Mouse (Mus musculus) hindlimb bud, embryonic 11.5 days (tissue): ENCODE data around the gene Grin2c.

Source experiments
- DNase-seq: peaks from one replicate; pipeline ENCODE4 v3.0.0-alpha.2; 2012; ENCODE audit warnings: low read depth, low spot score; ENCODE audit errors: extremely low spot score

Gene Grin2c

GRCm38 (mm10) chr11:115283891-115284620 lies 17.0 kb upstream of the Grin2c start:
- no peak for DNase-seq

GRCm38 (mm10) chr11:115283486-115283765 lies 16.4 kb upstream of the Grin2c start:
- no peak for DNase-seq

- no peak for DNase-seq
These were observed 15.9 kb upstream of the Grin2c start for GRCm38 (mm10) chr11:115282723-115283485.

- no peak for DNase-seq
These were observed 15.3 kb upstream of the Grin2c start for GRCm38 (mm10) chr11:115282295-115282694.

GRCm38 (mm10) chr11:115279726-115280125 lies 12.7 kb upstream of the Grin2c start:
- DNase-seq: no peak

- DNase-seq: no peak
These were observed 11.1 kb upstream of the Grin2c start for GRCm38 (mm10) chr11:115278176-115278575.

- no peak for DNase-seq
These were observed 10.5 kb upstream of the Grin2c start for GRCm38 (mm10) chr11:115277604-115277975.

- DNase-seq: peak; percentile 100
These were observed 9.9 kb upstream of the Grin2c start, which contains the start of gene Fdxr for GRCm38 (mm10) chr11:115276780-115277603. Gene Fdxr (minus strand): TSS chr11:115277050.

- no peak for DNase-seq
These were observed 8.9 kb upstream of the Grin2c start for GRCm38 (mm10) chr11:115275954-115276353.

- DNase-seq: no peak
These were observed 8.5 kb upstream of the Grin2c start for GRCm38 (mm10) chr11:115275509-115275908.

- no peak for DNase-seq
These were observed 7.7 kb upstream of the Grin2c start for GRCm38 (mm10) chr11:115274771-115275170.

- no peak for DNase-seq
These were observed 7.1 kb upstream of the Grin2c start for GRCm38 (mm10) chr11:115274178-115274577.

- DNase-seq: no peak
These were observed 6.7 kb upstream of the Grin2c start for GRCm38 (mm10) chr11:115273735-115274134.

- no peak for DNase-seq
These were observed 6.0 kb upstream of the Grin2c start for GRCm38 (mm10) chr11:115272894-115273498.

GRCm38 (mm10) chr11:115271481-115271880 lies 4.4 kb upstream of the Grin2c start:
- DNase-seq: no peak

GRCm38 (mm10) chr11:115271052-115271451 lies 4.0 kb upstream of the Grin2c start:
- DNase-seq: no peak

GRCm38 (mm10) chr11:115270148-115270861 lies 3.3 kb upstream of the Grin2c start:
- DNase-seq: peak; percentile 50

- DNase-seq: no peak
These were observed 2.5 kb upstream of the Grin2c start for GRCm38 (mm10) chr11:115269330-115270066.

- no peak for DNase-seq
These were observed 915 bp upstream of the Grin2c start for GRCm38 (mm10) chr11:115267958-115268357.

- no peak for DNase-seq
These were observed 654 bp downstream of the Grin2c start for GRCm38 (mm10) chr11:115266400-115266778.
